Mouse (Mus musculus) mammary gland, adult 2 months (tissue): Measurements from ENCODE around the gene Ddx31. TPM values are rescaled to one million over a fixed set of nuclear protein-coding genes. Genes with fewer than 3 reads are reported as not detected.

ENCODE experiments used
- polyA plus RNA-seq: library from polyadenylated mRNA; depleted of rRNA; stranded (reverse); fragments of >200 nt; gene quantifications from 2 replicates; pipeline ENCODE4 v1.2.3, GENCODE M21; 2012; ENCODE audit warnings: low replicate concordance; rRNA removed

Ddx31 gene
- polyA plus RNA-seq = 4.4 and 4.9 TPM in 2 replicates

GRCm38 (mm10) chr2:28840222-28840951 lies at the start of gene Ddx31, which contains the start of gene Gtf3c4:
Gene Ddx31, plus strand, starts transcription at chr2:28840406.
Gene Gtf3c4, minus strand, starts transcription at chr2:28840360.

GRCm38 (mm10) chr2:28916513-28916865 lies 76.3 kb downstream of the Ddx31 start, which contains the start of gene Barhl1:
Gene Barhl1, minus strand, starts transcription at chr2:28916668.

Other genes with a start within 250 kb of the Ddx31 start
- gene Gfi1b, start 218.4 kb upstream of the Ddx31 start, polyA plus RNA-seq = 1.9 and 2.4 TPM in 2 replicates
- 12.6 and 27.1 TPM in 2 replicates for gene Tsc1, start 199.2 kb upstream of the Ddx31 start, polyA plus RNA-seq
- gene Spaca9, start 140.7 kb upstream of the Ddx31 start, polyA plus RNA-seq = 1.6 and 2.7 TPM in 2 replicates
- 0.73 and 1.3 TPM in 2 replicates for gene Ak8, start 140.2 kb upstream of the Ddx31 start, polyA plus RNA-seq
- gene Gtf3c4, start within 50 bp of the Ddx31 start, polyA plus RNA-seq = 9.9 and 10.4 TPM in 2 replicates
- 0.11 TPM in 1 of 2 replicates, not detected in the other for gene Barhl1, start 76.3 kb downstream of the Ddx31 start, polyA plus RNA-seq
- 0.26 and 0.68 TPM in 2 replicates for gene Cfap77, start 214.7 kb downstream of the Ddx31 start, polyA plus RNA-seq
- gene Ttf1, start 219.9 kb downstream of the Ddx31 start, polyA plus RNA-seq = 4.9 and 9.9 TPM in 2 replicates